Mouse (Mus musculus) MEL (cell line): ENCODE results near the gene Vps37b.

ENCODE experiments used
- CTCF ChIP-seq, 3 experiments: IDR thresholded peaks in 2 of 3; conservative IDR thresholded peaks in 1 of 3; 2 replicates each; pipeline ENCODE4 v1.5.1; 2011 to 2012; ENCODE audit warnings: low read length in 3 of 3, low read depth in 2 of 3, mild to moderate bottlenecking in 2 of 3, improper control_type of control experiment in 1 of 3, inconsistent platforms in 1 of 3, mixed read lengths in 1 of 3, moderate library complexity in 1 of 3; ENCODE audit not compliant: control insufficient read depth in 1 of 3, insufficient read depth in 1 of 3, poor library complexity in 1 of 3, severe bottlenecking in 1 of 3
- EP300 ChIP-seq, 2 experiments: IDR thresholded peaks; 2 replicates each; pipeline ENCODE4 v1.6.1; 2011; ENCODE audit warnings: improper control_type of control experiment in 2 of 2, low read length in 2 of 2, low read depth in 1 of 2, mild to moderate bottlenecking in 1 of 2
- GABPA ChIP-seq: IDR thresholded peaks from 2 replicates; pipeline ENCODE4 v1.6.1; 2012; ENCODE audit warnings: low read depth, mild to moderate bottlenecking, inconsistent platforms, low read length, improper control_type of control experiment, moderate library complexity
- HCFC1 ChIP-seq: IDR thresholded peaks from 2 replicates; pipeline ENCODE4 v1.6.1; 2012; ENCODE audit warnings: low read depth, mild to moderate bottlenecking, inconsistent platforms, low read length, improper control_type of control experiment, moderate library complexity
- KAT2A ChIP-seq: conservative IDR thresholded peaks from 2 replicates; pipeline ENCODE4 v1.6.1; 2012; ENCODE audit warnings: low read depth, low read length, improper control_type of control experiment, inconsistent platforms
- MAFK ChIP-seq: IDR thresholded peaks from 2 replicates; pipeline ENCODE4 v1.6.1; 2011; ENCODE audit warnings: low read depth, mild to moderate bottlenecking, low read length, improper control_type of control experiment, borderline replicate concordance
- MAX ChIP-seq: IDR thresholded peaks from 2 replicates; pipeline ENCODE4 v1.6.1; 2011; ENCODE audit warnings: low read length, improper control_type of control experiment
- MAZ ChIP-seq: IDR thresholded peaks from 2 replicates; pipeline ENCODE4 v1.6.1; 2012; ENCODE audit warnings: low read depth, mild to moderate bottlenecking, inconsistent platforms, low read length, improper control_type of control experiment
- POLR2A ChIP-seq, 2 experiments: IDR thresholded peaks; 2 replicates each; pipeline ENCODE4 v1.6.1; 2011 to 2012; ENCODE audit warnings: low read length in 2 of 2, mild to moderate bottlenecking in 2 of 2, control low read depth in 1 of 2, improper control_type of control experiment in 1 of 2, low read depth in 1 of 2, moderate library complexity in 1 of 2; ENCODE audit not compliant: control insufficient read depth in 1 of 2, insufficient read depth in 1 of 2, poor library complexity in 1 of 2
- RCOR1 ChIP-seq: IDR thresholded peaks from 2 replicates; pipeline ENCODE4 v1.6.1; 2012; ENCODE audit warnings: low read depth, mild to moderate bottlenecking, inconsistent platforms, low read length, improper control_type of control experiment
- SMC3 ChIP-seq: IDR thresholded peaks from 2 replicates; pipeline ENCODE4 v1.6.1; 2011; ENCODE audit warnings: low read depth, low read length, improper control_type of control experiment
- TCF12 ChIP-seq: IDR thresholded peaks from 2 replicates; pipeline ENCODE4 v1.6.1; 2014; ENCODE audit warnings: low read depth, mild to moderate bottlenecking, inconsistent platforms, low read length, improper control_type of control experiment, moderate library complexity
- ZKSCAN1 ChIP-seq: IDR thresholded peaks from 2 replicates; pipeline ENCODE4 v1.6.1; 2012; ENCODE audit warnings: low read depth, mild to moderate bottlenecking, inconsistent platforms, low read length, improper control_type of control experiment, moderate library complexity

- peak; percentile 76 to 83 for TF ChIP-seq POLR2A (IDR thresholded peaks at IDR 0.05; ENCODE audit: control insufficient read depth in 1 of 2, insufficient read depth in 1 of 2, low read depth in 1 of 2, low read length in 2 of 2, poor library complexity in 1 of 2)
- TF ChIP-seq TCF12: no peak
- no peak for TF ChIP-seq MAZ
- TF ChIP-seq HCFC1: no peak
- TF ChIP-seq MAX: peak; percentile 13; the same call in 1 of the 2 replicates
- no peak for TF ChIP-seq CTCF (IDR thresholded peaks at IDR 0.05 in 2 of 3, conservative IDR thresholded peaks at IDR 0.05 in 1 of 3; ENCODE audit: control insufficient read depth in 1 of 3, insufficient read depth in 1 of 3, low read depth in 2 of 3, low read length in 3 of 3, poor library complexity in 1 of 3, severe bottlenecking in 1 of 3)
- TF ChIP-seq MAFK: no peak
- TF ChIP-seq GABPA: no peak
- TF ChIP-seq ZKSCAN1: no peak
- TF ChIP-seq SMC3: no peak
- no peak for TF ChIP-seq KAT2A
- TF ChIP-seq RCOR1: no peak
- TF ChIP-seq EP300 (IDR thresholded peaks at IDR 0.05; ENCODE audit: low read depth in 1 of 2, low read length in 2 of 2): no peak
These were observed 58.5 kb downstream of the Vps37b start, which contains the start of gene Hip1r for GRCm38 (mm10) chr5:123973299-123974178.
